Mouse (Mus musculus) kidney, adult 2 months (tissue): ENCODE results near the gene 1110059G10Rik. TPM values are rescaled to one million over a fixed set of nuclear protein-coding genes. Genes with fewer than 3 reads are reported as not detected.

ENCODE experiments used
- DNase-seq: peaks from one replicate; pipeline ENCODE4 v3.0.0; 2021
- H3K27ac ChIP-seq: fragments of 200-500 bp; 2 replicates; pipeline ENCODE4 v1.5.1; 2012; ENCODE audit warnings: low read depth, low read length, control low read depth, inconsistent platforms; ENCODE audit not compliant: insufficient read depth
- H3K27me3 ChIP-seq: fragments of 200-500 bp; replicated peaks from 2 replicates; pipeline ENCODE4 v1.6.1; 2012; ENCODE audit warnings: mild to moderate bottlenecking, moderate library complexity, low read length, inconsistent platforms; ENCODE audit not compliant: control insufficient read depth, insufficient read depth
- H3K36me3 ChIP-seq: fragments of 200-500 bp; 2 replicates; pipeline ENCODE4 v1.6.1; 2012; ENCODE audit warnings: mild to moderate bottlenecking, moderate library complexity, low read length, inconsistent platforms; ENCODE audit not compliant: control insufficient read depth, insufficient read depth
- H3K4me1 ChIP-seq: fragments of 200-500 bp; 2 replicates; pipeline ENCODE4 v1.6.1; 2011; ENCODE audit warnings: low read length; ENCODE audit not compliant: control insufficient read depth, insufficient read depth
- H3K4me3 ChIP-seq: fragments of 200-500 bp; 2 replicates; pipeline ENCODE4 v1.5.1; 2011; ENCODE audit warnings: mild to moderate bottlenecking, low read depth, low read length, control low read depth; ENCODE audit not compliant: insufficient read depth
- CTCF ChIP-seq: fragments of 200-500 bp; conservative IDR thresholded peaks from 2 replicates; pipeline ENCODE4 v1.5.1; 2011; ENCODE audit warnings: low read depth, mild to moderate bottlenecking, control low read depth, low read length, moderate library complexity, mixed read lengths; ENCODE audit not compliant: insufficient read depth, insufficient read length
- POLR2A ChIP-seq: fragments of 200-500 bp; IDR thresholded peaks from one replicate; pipeline ENCODE4 v1.6.1; 2011; ENCODE audit warnings: low read depth, low read length, control low read depth
- WGBS: fragments of 180-500 bp; shearing (Covaris S2); methylation state at CpG from one replicate; pipeline ENCODE4 v1.1.7; 2018; 5-methylcytosine and 5-hydroxymethylcytosine counted together
- polyA plus RNA-seq: library from polyadenylated mRNA; depleted of rRNA; stranded (reverse); fragments of >200 nt; gene quantifications from 2 replicates; pipeline ENCODE4 v1.2.3, GENCODE M21; 2012; rRNA removed

1110059G10Rik gene
- polyA plus RNA-seq, 1 experiment = 4.5 TPM

DNA sequence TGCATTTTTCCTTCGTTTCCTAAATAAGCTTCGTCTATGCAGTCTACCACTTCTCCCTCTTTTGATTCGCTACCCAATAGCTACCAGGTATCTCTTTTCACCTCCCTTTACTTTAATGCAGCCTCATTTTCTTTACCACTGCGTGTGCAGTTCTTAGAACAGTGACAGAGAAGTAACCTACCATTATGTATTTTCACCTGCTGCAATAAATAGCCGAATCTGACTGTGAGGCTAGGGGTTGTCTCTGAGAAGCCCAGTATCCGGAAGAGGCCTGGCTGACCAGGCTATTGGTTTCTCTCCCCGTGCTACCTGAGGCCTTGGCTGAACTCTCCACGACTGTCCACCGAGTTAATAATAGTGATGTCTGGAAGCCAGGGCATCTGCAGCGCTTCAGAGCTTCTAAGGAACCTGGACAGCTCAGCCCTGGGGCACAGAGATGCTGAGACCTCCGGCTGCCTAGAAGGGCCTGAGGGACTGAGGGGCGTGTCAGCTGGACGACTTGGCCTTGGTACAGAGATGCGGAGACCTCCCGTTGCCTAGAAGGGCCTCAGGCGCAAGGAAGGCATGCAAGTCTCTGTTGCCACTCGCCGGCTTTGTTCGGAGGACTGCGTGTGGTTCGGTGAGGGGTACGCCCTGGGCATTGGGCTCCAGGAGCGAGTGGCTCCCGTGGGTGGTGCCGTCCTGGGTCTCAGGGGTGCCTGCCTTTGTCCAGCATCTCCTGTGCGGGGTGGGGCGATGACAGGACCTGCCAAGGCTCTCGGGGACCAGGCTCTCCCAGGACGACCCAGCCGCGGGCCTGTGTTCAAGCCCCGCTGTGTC is 47.9 kb downstream of the 1110059G10Rik start:
- TF ChIP-seq POLR2A (no peak), CTCF (no peak)

DNA sequence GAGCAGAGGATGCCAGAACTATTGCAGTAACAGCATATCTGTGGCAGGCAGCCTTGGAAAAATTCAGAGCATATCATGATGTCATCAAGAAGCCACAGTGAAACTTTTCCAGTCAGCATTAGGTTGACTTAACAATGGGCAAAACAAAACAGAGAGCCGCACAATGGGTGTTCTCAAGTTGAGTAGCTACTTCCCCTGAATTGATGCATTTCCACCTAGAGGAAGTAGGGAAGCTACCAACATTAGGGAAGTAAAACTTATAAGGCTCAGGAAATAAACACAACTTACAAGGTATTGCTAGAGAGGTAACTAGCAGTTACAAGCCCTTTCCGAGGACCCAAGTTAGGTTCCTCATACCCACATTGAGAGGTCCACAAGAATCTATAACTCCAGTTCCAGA is 49.8 kb downstream of the 1110059G10Rik start:
- Histone ChIP-seq H3K36me3 (peaks cover under 1% of the 10 kb centered on the region), H3K27me3 (no peaks in the 10 kb centered on the region), H3K4me1 (no peaks in the 10 kb centered on the region; the same call in 1 of the 2 replicates), H3K27ac (no peak overlapping the region), H3K4me3 (no peak overlapping the region)
- no peak for TF ChIP-seq POLR2A
- no peak for TF ChIP-seq CTCF
- DNase-seq = no peak
- 81% methylated on average over 2 of the region's 2 CpGs for WGBS

More for the DNA sequence above, 47.9 kb downstream of the 1110059G10Rik start:
- WGBS = 13% methylated on average over 32 of the region's 32 CpGs
- Histone ChIP-seq H3K36me3 (no peaks in the 10 kb centered on the region), H3K27ac (no peak overlapping the region), H3K4me3 (peak overlapping the region; percentile 66), H3K4me1 (no peaks in the 10 kb centered on the region; the same call in 1 of the 2 replicates), H3K27me3 (no peaks in the 10 kb centered on the region)
- DNase-seq = peak; percentile 29

Other genes with a start within 250 kb of the 1110059G10Rik start
- not detected in 2 replicates for gene Topaz1, start 203.7 kb downstream of the 1110059G10Rik start, polyA plus RNA-seq
- 14.2 and 16.8 TPM in 2 replicates for gene Tcaim, start 145.5 kb downstream of the 1110059G10Rik start, polyA plus RNA-seq
- 0.16 TPM in 1 of 2 replicates, not detected in the other for gene Gm35549, start 107.0 kb downstream of the 1110059G10Rik start, polyA plus RNA-seq
- gene Zfp445, start 85.0 kb downstream of the 1110059G10Rik start, polyA plus RNA-seq = 26.9 and 30.0 TPM in 2 replicates
- 5.2 and 6.5 TPM in 2 replicates for gene Zkscan7, start 65.3 kb downstream of the 1110059G10Rik start, polyA plus RNA-seq
- 0.67 and 0.91 TPM in 2 replicates for gene Zfp105, start 27.9 kb downstream of the 1110059G10Rik start, polyA plus RNA-seq
- 0.42 and 0.53 TPM in 2 replicates for gene Kif15, start within 50 bp of the 1110059G10Rik start, polyA plus RNA-seq
- gene Tmem42, start 70.3 kb upstream of the 1110059G10Rik start, polyA plus RNA-seq = 19.8 and 23.1 TPM in 2 replicates
- 0.04 TPM in 1 of 2 replicates, not detected in the other for gene Tgm4, start 83.7 kb upstream of the 1110059G10Rik start, polyA plus RNA-seq
- gene Zdhhc3, start 162.2 kb upstream of the 1110059G10Rik start, polyA plus RNA-seq = 97.4 and 141 TPM in 2 replicates
- gene Exosc7, start 162.2 kb upstream of the 1110059G10Rik start, polyA plus RNA-seq = 34.9 and 44.3 TPM in 2 replicates
- gene Clec3b, start 199.9 kb upstream of the 1110059G10Rik start, polyA plus RNA-seq = 16.2 and 24.9 TPM in 2 replicates